Comparison of ENCODE assay signal across 7 mouse cellular contexts in the genomic region with DNA sequence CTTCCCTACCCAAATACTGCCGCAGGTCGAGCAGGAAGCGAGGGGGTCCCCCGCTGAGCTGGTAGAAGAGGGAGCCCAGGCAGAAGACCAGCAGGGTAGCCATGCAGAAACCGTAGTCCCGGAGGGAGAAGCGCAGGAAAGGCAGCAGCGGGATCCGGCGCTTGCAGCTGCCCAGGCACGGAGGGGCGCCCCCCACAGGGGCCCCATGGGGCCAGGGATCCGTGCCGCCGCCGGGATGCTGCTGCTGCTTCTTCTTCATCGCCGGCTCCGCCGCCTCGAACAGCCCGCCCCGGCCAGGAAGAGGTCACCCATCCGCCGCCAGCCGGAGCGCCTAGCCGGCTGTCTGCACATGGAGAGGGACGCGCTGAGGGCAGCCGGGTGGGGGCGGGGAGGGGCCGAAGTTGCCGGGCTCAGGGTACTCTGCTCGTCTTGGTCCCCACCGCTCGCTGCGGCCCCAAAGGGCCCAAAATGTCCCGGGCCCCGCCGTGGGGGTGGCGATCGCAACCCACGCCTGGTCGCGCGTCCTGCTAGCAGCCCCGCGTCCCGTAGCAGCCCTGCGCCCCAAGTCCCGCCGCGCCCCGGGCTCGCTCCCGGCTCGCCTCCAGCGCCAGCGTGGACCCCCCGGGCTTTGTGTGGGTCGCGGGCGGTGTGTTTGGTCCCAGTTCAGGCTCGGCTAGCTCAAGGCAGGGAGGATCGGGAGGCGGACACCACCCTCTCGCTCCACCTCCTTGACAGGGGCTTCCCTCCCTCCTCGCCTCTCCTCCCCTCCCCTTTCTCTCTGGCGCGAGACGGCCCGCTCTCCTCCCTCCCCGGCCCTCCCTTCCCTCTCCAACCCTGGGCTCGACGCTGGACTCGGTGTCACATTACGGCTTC. TPM values are rescaled to one million over a fixed set of nuclear protein-coding genes. Genes with fewer than 3 reads are reported as not detected.
DNase-seq lines count a peak whose midpoint lies in the region; ATAC-seq lines count a peak whose summit lies in the region.

A gene (minus strand): TSS at position 685 of the 873 bp plus-strand sequence.

- peak within 1 kb of the TSS; percentile 77 for H3K4me3 ChIP-seq in embryonic facial prominence, embryonic 11.5 days (ENCODE audit: low read depth, low read length)
- peak within 1 kb of the TSS; percentile 78 for H3K4me3 ChIP-seq in limb, embryonic 13.5 days
- peak within 1 kb of the TSS; percentile 80 for H3K4me3 ChIP-seq in midbrain, embryonic 13.5 days (replicated peaks)

- H3K9ac ChIP-seq in embryonic facial prominence, embryonic 11.5 days (replicated peaks; ENCODE audit: low read length), result peak within 1 kb of the TSS; percentile 79
- peak within 1 kb of the TSS; percentile 84 for H3K9ac ChIP-seq in limb, embryonic 13.5 days
- H3K9ac ChIP-seq in midbrain, embryonic 13.5 days (replicated peaks), result peak within 1 kb of the TSS; percentile 81

- H3K4me1 ChIP-seq in embryonic facial prominence, embryonic 11.5 days (ENCODE audit: control insufficient read depth, insufficient read depth, low read length), result no peaks in the 10 kb centered on the region; the same call in none of the 2 replicates
- peaks cover 24% of the 10 kb centered on the region for H3K4me1 ChIP-seq in limb, embryonic 13.5 days
- peaks cover 13% of the 10 kb centered on the region for H3K4me1 ChIP-seq in midbrain, embryonic 13.5 days (replicated peaks)

- no peaks in the 10 kb centered on the region for H3K36me3 ChIP-seq in embryonic facial prominence, embryonic 11.5 days (replicated peaks; ENCODE audit: control insufficient read depth, insufficient read depth, low read depth, low read length)
- no peaks in the 10 kb centered on the region; the same call in 1 of the 2 replicates for H3K36me3 ChIP-seq in limb, embryonic 13.5 days
- H3K36me3 ChIP-seq in midbrain, embryonic 13.5 days, result no peaks in the 10 kb centered on the region

- no peaks in the 10 kb centered on the region; the same call in 1 of the 2 replicates for H3K27me3 ChIP-seq in embryonic facial prominence, embryonic 11.5 days (ENCODE audit: control insufficient read depth, insufficient read depth, low read length)
- peaks cover 17% of the 10 kb centered on the region for H3K27me3 ChIP-seq in limb, embryonic 13.5 days
- H3K27me3 ChIP-seq in midbrain, embryonic 13.5 days, result peaks cover 35% of the 10 kb centered on the region

- no peaks in the 10 kb centered on the region for H3K9me3 ChIP-seq in embryonic facial prominence, embryonic 11.5 days (replicated peaks; ENCODE audit: control insufficient read depth, low read length)
- H3K9me3 ChIP-seq in limb, embryonic 13.5 days, result no peaks in the 10 kb centered on the region
- H3K9me3 ChIP-seq in midbrain, embryonic 13.5 days, result peaks cover 5% of the 10 kb centered on the region; the same call in 1 of the 2 replicates

- peak within 1 kb of the TSS; percentile 89 for H3K4me2 ChIP-seq in embryonic facial prominence, embryonic 11.5 days (ENCODE audit: low read depth, low read length)
- peak within 1 kb of the TSS; percentile 90 for H3K4me2 ChIP-seq in limb, embryonic 13.5 days (replicated peaks)
- peak within 1 kb of the TSS; percentile 96 for H3K4me2 ChIP-seq in midbrain, embryonic 13.5 days (replicated peaks)

- ATAC-seq in embryonic facial prominence, embryonic 11.5 days (replicated peaks; ENCODE audit: insufficient number of reproducible peaks, low FRiP score, low TSS enrichment, low read depth), result peak; percentile 93
- ATAC-seq in limb, embryonic 13.5 days (ENCODE audit: low FRiP score, low read depth), result peak; percentile 91
- peak; percentile 91 for ATAC-seq in midbrain, embryonic 13.5 days

- DNase-seq in adrenal gland, postnatal 25 days, result peak; percentile 75
- peak; percentile 91 for DNase-seq in embryonic facial prominence, embryonic 11.5 days (ENCODE audit: low spot score)
- DNase-seq in heart, adult 18-20 months, result peak; percentile 84 to 91
- peak; percentile 55 for DNase-seq in kidney, adult 11 months
- DNase-seq in spleen, postnatal 10 days (ENCODE audit: low spot score in 2 of 2), result peak; percentile 11 to 47

- under 1% methylated on average over 70 of the region's 78 CpGs for WGBS in embryonic facial prominence, embryonic 11.5 days
- 0% methylated on average over 70 of the region's 78 CpGs for WGBS in limb, embryonic 13.5 days
- WGBS in midbrain, embryonic 13.5 days, result under 1% methylated on average over 66 of the region's 78 CpGs

- no peak within 1 kb of the TSS; the same call in 1 of the 2 replicates for H3K27ac ChIP-seq in embryonic facial prominence, embryonic 11.5 days (replicated peaks; ENCODE audit: low read depth, low read length)
- peak within 1 kb of the TSS; percentile 33; the same call in 1 of the 2 replicates for H3K27ac ChIP-seq in limb, embryonic 13.5 days
- H3K27ac ChIP-seq in midbrain, embryonic 13.5 days, result no peak within 1 kb of the TSS

RNA-seq across cellular contexts. Expression of the gene that starts here (rescaled TPM):
- total RNA-seq in adrenal gland, postnatal 25 days (2021), result 5.4 and 5.6 TPM in 2 replicates
- 4.6 TPM in 2 replicates for polyA plus RNA-seq in embryonic facial prominence, embryonic 11.5 days (2014; fragmentation: Nextera tagmentation; extraction: Ambion mirVana)
- total RNA-seq in heart, adult 18-20 months (2021), result 1 to 10 TPM; 1.1 to 1.9 TPM
- polyA plus RNA-seq in limb, embryonic 13.5 days (2015; fragmentation: Nextera tagmentation; extraction: Ambion mirVana), result 8.5 and 9.1 TPM in 2 replicates
- 2.6 and 2.7 TPM in 2 replicates for polyA plus RNA-seq in midbrain, embryonic 13.5 days (2015; fragmentation: Nextera tagmentation; extraction: Ambion mirVana)

Comparison
In these comparisons a context has a peak if more than half of its experiments do, and no peak if none do; other contexts are left out.
1. DNase-seq: peak in every context shown above with its lines; median percentile 91 in embryonic facial prominence, embryonic 11.5 days; 88 in heart, adult 18-20 months; 75 in adrenal gland, postnatal 25 days; 55 in kidney, adult 11 months; 29 in spleen, postnatal 10 days.